Mouse (Mus musculus) MEL-GATA-1-ER (cell line): Measurements from ENCODE around the gene Lamb3.

Source experiments
- DNase-seq: peaks from one replicate; pipeline ENCODE4 v3.0.0-alpha.2; 2012; ENCODE audit warnings: low read depth; ENCODE audit errors: extremely low read depth

Gene Lamb3

DNA sequence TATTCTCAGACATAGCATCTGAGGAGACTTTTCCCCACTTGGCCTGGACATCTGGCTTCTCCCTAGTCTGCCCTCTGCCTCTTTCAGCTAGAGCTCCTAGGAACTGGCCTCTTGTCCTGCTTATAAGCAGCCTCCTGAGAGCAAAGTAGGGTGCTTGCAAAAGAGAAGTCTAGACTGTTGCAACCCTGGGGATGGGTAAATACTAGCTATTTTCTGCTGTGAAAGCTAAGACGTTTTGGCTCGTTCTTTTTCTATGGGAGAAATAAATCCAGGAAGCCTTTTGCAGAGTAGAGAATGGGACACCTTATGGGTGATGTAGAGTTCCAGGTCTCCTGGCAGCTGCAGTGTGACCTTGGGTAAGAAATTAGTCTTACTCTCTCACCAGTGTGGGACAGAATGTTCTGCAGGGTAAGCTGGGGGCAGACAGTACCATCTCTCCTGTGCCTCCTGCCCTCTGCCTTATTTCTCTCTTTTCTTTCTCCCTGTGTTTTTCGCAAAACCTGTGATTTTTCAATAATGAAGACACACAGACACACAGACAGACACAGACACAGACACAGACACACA, 103.1 kb downstream of the Lamb3 start:
- DNase-seq = no peak

GRCm38 (mm10) chr1:193311596-193311995, 104.1 kb downstream of the Lamb3 start:
- DNase-seq = no peak

DNA sequence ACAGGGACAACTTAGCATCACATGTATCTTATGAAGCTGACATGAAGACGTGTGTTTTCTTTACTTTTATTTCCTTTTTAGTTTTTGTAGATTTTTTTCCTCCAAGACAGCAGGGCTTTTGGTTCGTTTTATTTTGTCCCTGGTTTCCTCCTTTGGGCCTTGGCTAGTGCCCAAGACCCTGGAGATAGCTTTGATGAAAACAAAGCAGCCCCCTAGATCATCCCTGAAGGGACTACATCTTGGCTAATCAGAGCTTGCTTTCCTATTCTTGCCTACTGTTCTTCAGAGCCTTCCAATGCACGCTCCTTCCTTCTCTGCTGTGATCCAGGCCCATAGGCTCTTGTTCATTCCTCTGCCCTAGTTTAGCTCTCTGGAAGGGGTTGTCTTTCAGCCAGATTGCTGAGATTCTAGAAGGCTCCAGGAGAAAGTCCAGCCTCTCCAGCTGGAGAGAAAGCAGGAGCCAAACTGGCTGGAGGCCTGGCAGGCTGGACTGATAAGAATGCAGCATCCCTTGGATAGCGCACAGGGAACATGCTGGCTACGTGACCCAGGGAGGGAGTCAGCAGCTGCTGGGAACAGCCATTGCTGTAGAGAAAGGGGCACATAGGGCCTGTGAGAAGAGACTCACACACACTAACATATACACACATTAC, 108.3 kb downstream of the Lamb3 start:
- DNase-seq = no peak

GRCm38 (mm10) chr1:193316358-193316750, 108.9 kb downstream of the Lamb3 start:
- no peak for DNase-seq

GRCm38 (mm10) chr1:193317159-193317559, 109.7 kb downstream of the Lamb3 start:
- DNase-seq = no peak

DNA sequence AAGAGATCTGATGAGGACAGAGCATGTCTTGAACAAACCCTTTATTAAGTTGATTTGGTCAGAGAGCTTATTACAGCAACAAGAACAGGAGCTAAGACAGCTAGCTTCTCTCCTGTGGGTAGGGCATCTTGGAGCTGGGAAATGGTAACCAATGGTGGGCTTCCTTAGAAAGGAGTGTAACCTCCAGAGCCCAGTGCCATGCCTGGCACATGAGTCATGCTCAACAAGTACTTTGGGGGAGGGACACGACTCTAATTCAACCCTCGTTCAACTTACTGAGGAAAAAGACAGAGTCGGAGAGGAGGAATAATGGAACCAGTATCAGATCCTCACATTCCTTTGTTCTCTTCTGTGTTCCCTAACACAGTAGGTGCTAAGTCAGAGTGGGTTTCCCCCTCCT, 112.2 kb downstream of the Lamb3 start:
- DNase-seq = no peak

DNA sequence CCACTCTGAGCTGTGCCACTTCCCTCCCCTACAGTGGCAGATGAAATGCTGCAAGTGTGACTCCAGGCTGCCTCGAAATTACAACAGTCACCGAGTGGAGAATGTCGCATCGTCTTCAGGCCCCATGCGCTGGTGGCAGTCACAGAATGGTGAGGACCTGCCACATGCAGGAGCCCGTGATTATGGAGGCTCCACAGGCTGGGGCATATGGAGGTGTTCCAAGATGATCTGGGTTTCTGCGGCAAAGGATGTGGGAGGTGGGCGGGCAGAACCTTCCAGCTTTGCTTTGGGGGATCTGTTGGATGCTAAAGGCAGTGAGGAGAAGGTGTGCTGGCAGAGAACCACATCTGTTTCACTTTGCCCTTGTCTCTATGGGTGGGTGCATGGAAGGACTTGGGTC, 112.9 kb downstream of the Lamb3 start:
- DNase-seq = no peak

DNA sequence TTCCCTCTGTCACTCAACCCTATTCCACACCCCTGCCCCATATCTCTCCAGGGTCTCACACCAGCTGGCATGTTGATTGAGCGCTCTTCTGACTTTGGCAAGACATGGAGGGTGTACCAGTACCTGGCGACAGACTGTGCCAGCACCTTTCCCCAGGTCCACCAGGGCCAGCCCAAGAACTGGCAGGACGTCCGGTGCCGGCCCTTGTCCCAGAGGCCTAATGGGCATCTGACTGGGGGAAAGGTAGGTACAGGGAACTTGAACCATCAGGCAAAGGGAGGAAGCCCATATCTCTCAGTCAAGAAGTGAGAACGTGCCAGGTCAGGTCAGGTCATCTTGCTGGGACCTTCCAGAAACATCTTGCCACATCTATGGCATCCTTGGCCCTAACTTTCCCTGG, 116.2 kb downstream of the Lamb3 start:
- no peak for DNase-seq

GRCm38 (mm10) chr1:193324224-193324623, 116.7 kb downstream of the Lamb3 start:
- no peak for DNase-seq

- no peak for DNase-seq
Observed at GRCm38 (mm10) chr1:193325891-193326290, 118.4 kb downstream of the Lamb3 start.

- DNase-seq = no peak
Observed at GRCm38 (mm10) chr1:193326456-193327145, 119.1 kb downstream of the Lamb3 start.

DNA sequence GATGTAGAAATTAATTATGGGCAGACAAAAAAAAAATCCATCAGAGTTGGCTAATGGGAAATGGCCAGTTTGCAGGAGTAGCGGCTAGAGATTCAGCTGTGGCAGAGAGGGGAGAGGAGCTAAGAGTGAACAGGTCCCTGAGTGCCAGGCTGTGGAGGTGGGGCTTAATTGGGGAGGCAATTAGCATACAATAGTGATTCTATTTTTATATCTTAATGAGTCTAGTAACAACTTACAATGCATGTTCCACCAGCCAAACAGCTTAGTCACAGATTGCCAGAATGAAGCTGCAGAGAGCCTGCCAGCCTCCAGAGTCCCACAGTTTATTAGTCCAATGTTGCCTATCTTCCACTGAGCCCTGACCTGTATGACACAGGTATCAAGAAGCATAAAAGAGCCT, 119.7 kb downstream of the Lamb3 start:
- DNase-seq = no peak

- no peak for DNase-seq
Observed at GRCm38 (mm10) chr1:193327686-193328085, 120.2 kb downstream of the Lamb3 start.

DNA sequence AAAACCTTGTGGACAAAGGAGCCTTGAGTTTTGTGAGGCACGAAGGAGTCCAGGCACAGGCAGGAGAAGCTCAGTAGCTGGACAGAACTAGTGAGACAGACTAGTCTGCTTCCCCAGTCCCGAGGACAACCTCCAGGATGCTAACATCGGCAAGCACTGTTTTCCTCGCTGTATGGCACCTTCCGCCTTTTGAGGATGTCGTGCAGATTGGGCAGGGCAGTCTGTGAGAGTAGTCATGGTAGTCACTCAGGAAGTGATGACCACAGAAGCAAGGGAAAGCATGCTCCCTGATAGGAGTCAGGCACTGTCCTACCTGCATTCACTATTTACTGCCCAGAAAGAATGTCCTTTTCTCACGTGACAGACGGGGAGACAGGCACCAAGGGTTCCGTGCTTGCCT, 122.1 kb downstream of the Lamb3 start:
- DNase-seq = no peak

- no peak for DNase-seq
Observed at GRCm38 (mm10) chr1:193330172-193330571, 122.7 kb downstream of the Lamb3 start.

DNA sequence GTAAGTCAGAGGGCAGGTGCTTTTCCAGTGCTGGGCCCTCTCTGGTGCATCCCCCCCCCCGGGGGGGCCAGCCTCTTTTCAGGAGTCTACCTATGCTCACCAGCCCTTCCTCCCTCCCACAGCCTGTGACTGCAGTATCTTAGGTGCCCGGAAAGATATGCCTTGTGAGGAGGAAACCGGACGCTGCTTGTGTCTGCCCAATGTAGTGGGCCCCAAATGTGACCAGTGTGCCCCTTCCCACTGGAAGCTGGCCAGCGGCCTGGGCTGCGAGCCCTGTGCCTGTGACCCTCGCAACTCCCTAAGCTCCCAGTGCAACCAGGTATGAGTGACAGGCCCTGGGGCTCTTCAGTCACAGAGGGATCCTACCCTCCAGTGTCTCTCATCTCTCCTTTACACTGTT, 123.1 kb downstream of the Lamb3 start:
- no peak for DNase-seq

- DNase-seq = no peak
Observed at GRCm38 (mm10) chr1:193332018-193332417, 124.5 kb downstream of the Lamb3 start.

GRCm38 (mm10) chr1:193332671-193333070, 125.2 kb downstream of the Lamb3 start:
- DNase-seq = no peak

DNA sequence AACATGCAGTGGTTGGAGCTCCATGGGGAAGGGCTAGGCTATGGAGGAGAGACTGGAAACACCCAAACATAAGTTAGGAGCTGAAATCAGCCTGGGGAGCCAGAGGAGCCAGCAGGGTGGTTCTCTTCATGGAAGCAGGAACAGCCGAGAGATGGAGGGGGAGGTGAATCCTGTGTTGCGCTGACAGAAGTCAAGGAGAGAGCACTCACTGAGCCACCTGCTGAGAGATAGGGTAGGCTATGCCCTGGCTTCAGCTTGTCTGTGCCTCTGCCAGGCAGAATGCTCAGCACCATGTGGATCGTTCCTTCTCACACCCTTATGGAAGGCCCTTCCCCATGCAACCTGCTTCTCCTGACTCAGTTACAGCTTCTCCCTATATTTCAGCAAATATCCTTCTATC, 126.3 kb downstream of the Lamb3 start:
- no peak for DNase-seq

DNA sequence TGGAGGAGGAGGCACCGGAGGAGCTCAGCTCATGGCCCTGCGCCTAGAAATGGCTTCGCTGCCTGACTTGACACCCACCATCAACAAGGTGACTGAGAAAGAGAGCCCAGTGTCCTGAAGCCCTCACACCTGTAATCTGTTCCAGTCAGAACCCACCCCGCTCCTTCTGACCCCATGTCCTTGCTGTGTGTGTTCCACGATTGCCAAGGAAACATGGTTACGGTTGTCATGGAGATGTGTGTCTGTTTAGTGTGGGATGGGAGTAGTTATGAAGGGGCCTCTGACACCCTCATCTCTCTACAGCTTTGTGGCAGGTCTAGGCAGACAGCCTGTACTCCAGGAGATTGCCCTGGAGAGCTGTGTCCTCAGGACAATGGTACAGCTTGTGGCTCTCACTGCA, 127.0 kb downstream of the Lamb3 start:
- no peak for DNase-seq

- no peak for DNase-seq
Observed at GRCm38 (mm10) chr1:193336122-193337017, 128.9 kb downstream of the Lamb3 start.

- no peak for DNase-seq
Observed at GRCm38 (mm10) chr1:193337018-193337321, 129.5 kb downstream of the Lamb3 start.
